Mouse (Mus musculus): ENCODE data around the gene Clcnka. TPM values are rescaled to one million over a fixed set of nuclear protein-coding genes. Genes with fewer than 3 reads are reported as not detected.
A peak's percentile ranks its signal among the peaks of the same experiment; 100 is the strongest.

Gene Clcnka
- polyA plus RNA-seq, 1 experiment from 2014 or later = 0.65 TPM

DNA sequence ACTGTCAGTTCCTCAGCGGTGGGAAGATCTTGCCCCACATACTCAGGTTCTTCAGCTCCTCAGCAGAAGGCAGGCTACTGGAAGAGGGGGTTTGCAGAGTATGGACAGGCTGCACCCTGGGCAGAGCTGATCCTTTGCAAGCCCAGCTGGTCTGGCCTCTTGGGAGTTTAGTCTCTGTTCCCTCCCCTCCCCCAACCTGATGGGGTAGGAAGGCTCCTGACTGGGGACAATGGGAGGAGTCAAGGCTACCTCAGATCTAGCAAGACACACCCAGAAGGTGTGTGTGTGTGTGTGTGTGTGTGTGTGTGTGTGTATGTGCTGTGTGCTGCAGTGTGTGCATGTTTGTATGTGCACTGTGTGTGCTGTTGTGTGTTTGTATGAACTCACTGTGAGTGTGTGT, 59.7 kb downstream of the Clcnka start:
- Histone ChIP-seq H3K27ac (replicated peaks) (no peak overlapping the region), H3K4me2 (no peak overlapping the region), H3K9me3 (no peaks in the 10 kb centered on the region), H3K27me3 (no peaks in the 10 kb centered on the region), H3K9ac (no peak overlapping the region), H3K36me3 (no peaks in the 10 kb centered on the region), H3K4me3 (no peak overlapping the region), H3K4me1 (replicated peaks) (peaks cover 26% of the 10 kb centered on the region)
- ATAC-seq (ENCODE audit: low FRiP score, low read depth) = no peak
- 10% methylated on average over 1 of the region's 1 CpGs for WGBS

DNA sequence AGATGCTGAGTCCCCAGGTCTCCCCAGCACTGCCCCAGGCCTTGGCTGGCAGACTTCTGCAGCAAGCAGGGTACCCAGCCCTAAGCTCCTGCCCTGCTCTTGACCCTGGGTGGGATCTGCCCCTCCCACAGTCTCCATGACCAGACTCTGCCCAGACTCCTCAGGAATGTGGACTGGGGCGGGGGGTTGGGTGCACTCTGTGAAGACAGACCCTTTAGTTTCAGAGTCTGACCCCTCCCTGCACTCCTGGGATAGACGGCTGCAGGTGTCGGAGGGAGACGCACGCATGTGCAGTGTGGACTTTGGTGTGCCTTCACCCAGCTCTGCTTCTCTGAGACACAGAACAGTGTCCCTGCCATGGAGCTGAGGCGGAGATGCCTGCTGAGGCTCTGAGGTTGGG, 60.5 kb downstream of the Clcnka start:
- 48% methylated on average over 6 of the region's 6 CpGs for WGBS
- Histone ChIP-seq H3K36me3 (no peaks in the 10 kb centered on the region), H3K4me1 (replicated peaks) (peaks cover 26% of the 10 kb centered on the region), H3K4me2 (no peak overlapping the region), H3K9me3 (no peaks in the 10 kb centered on the region), H3K27ac (replicated peaks) (no peak overlapping the region), H3K4me3 (no peak overlapping the region), H3K9ac (no peak overlapping the region), H3K27me3 (no peaks in the 10 kb centered on the region)
- ATAC-seq (ENCODE audit: low FRiP score, low read depth) = no peak

DNA sequence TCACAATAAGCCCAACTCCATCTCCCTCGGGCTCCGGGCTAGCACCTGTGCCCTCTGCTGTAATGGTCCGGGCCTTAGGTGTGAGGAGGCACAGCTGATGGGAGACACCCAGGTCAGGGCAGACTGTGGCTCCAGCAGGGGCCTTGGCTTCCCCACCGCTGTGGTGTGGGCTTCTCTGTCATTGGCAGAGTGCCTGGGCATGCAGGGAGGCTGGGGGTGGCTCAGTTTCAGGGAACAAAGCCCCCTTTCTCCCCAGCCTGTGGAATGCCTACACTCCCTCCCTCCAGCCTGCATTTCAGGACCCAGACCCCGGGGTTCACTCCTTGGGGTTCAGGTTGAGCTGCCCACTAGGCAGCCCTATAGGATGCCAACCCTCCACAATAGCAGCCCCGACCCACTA, 62.3 kb downstream of the Clcnka start:
- Histone ChIP-seq H3K36me3 (no peaks in the 10 kb centered on the region), H3K27ac (replicated peaks) (peak overlapping the region; percentile 59), H3K9ac (no peak overlapping the region), H3K4me3 (no peak overlapping the region), H3K4me2 (no peak overlapping the region), H3K27me3 (no peaks in the 10 kb centered on the region), H3K4me1 (replicated peaks) (peaks cover 26% of the 10 kb centered on the region), H3K9me3 (no peaks in the 10 kb centered on the region)
- WGBS = 43% methylated on average over 6 of the region's 6 CpGs
- ATAC-seq (ENCODE audit: low FRiP score, low read depth) = peak; percentile 20; the same call in 1 of the 2 replicates

DNA sequence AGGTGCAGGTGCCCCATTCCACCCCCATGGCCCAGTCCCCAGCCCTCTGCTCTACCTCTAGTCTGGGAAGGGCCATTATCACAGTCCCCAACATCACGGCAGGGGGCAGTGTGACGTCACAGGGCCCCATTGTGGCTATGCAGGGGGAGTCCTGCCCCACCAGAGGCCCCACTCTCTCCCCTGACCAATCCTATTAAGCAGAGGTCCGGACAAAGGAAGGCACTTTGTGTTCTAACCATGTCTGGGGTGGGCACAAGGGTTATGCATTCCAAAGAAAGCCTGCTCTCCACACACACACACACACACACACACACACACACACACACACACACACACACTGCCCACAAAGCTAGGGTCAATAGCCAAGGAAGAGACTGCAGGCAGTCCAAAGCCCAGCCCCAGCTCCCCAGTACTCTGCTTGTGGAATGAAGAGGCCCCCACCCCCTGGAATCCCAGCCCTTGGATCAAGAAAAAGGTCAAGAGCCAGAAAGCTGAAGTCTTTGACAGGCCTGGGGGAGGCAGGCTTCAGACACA, 63.2 kb downstream of the Clcnka start:
- Histone ChIP-seq H3K27ac (replicated peaks) (peak overlapping the region; percentile 59), H3K4me3 (no peak overlapping the region), H3K27me3 (no peaks in the 10 kb centered on the region), H3K9ac (no peak overlapping the region), H3K4me1 (replicated peaks) (peaks cover 26% of the 10 kb centered on the region), H3K9me3 (no peaks in the 10 kb centered on the region), H3K36me3 (no peaks in the 10 kb centered on the region), H3K4me2 (no peak overlapping the region)
- 0% methylated on average over 2 of the region's 3 CpGs for WGBS
- peak; percentile 81 for ATAC-seq (ENCODE audit: low FRiP score, low read depth)

DNA sequence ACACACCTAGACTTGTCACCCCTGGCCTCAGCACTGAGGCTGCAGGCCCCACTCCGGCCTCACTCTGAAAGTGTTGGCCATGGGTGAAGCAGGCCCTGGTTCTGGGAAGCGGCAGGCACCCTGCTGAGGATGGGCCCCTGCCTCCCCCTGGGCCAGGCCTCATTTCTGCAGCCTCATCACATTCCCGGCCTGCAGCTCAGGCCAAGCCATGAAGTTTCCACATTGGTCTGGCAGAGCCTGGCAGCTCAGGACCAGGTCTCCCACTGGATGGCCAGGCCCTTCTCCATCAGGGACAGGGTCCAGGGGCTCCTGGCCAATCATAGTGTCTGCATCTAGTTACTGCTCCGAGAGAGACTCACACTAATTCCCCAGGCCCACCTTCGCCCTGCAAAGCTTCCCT, 63.8 kb downstream of the Clcnka start:
- ATAC-seq (ENCODE audit: low FRiP score, low read depth) = no peak
- Histone ChIP-seq H3K27me3 (no peaks in the 10 kb centered on the region), H3K9me3 (no peaks in the 10 kb centered on the region), H3K36me3 (no peaks in the 10 kb centered on the region), H3K27ac (replicated peaks) (peak overlapping the region; percentile 35; the same call in 1 of the 2 replicates), H3K9ac (no peak overlapping the region), H3K4me2 (no peak overlapping the region), H3K4me3 (no peak overlapping the region), H3K4me1 (replicated peaks) (peaks cover 26% of the 10 kb centered on the region)
- WGBS = 45% methylated on average over 5 of the region's 5 CpGs

Small RNA genes lying within 50 kb of the gene (microRNA-seq; reads per million reads assigned to microRNA genes)
- not detected for gene Gm25690

Other genes starting within 250 kb of the Clcnka start
- 7.8 and 10.9 TPM in 2 replicates for gene Rsg1, start 184.8 kb downstream of the Clcnka start, polyA plus RNA-seq (2015; fragmentation: Nextera tagmentation; extraction: Ambion mirVana)
- gene Arhgef19, start 159.2 kb downstream of the Clcnka start, polyA plus RNA-seq (2015; fragmentation: Nextera tagmentation; extraction: Ambion mirVana) = 1.5 and 1.7 TPM in 2 replicates
- 1.4 and 1.5 TPM in 2 replicates for gene Epha2, start 97.5 kb downstream of the Clcnka start, polyA plus RNA-seq (2015; fragmentation: Nextera tagmentation; extraction: Ambion mirVana)
- gene Fam131c, start 30.5 kb downstream of the Clcnka start, polyA plus RNA-seq (2015; fragmentation: Nextera tagmentation; extraction: Ambion mirVana) = 42.1 and 42.5 TPM in 2 replicates
- not detected in 2 replicates for gene Clcnkb, start 17.3 kb upstream of the Clcnka start, polyA plus RNA-seq (2015; fragmentation: Nextera tagmentation; extraction: Ambion mirVana)
- not detected in 2 replicates for gene Hspb7, start 22.1 kb upstream of the Clcnka start, polyA plus RNA-seq (2015; fragmentation: Nextera tagmentation; extraction: Ambion mirVana)
- 0.39 TPM in 1 of 2 replicates, not detected in the other for gene Srarp, start 37.4 kb upstream of the Clcnka start, polyA plus RNA-seq (2015; fragmentation: Nextera tagmentation; extraction: Ambion mirVana)
- 39.7 and 42.7 TPM in 2 replicates for gene Zbtb17, start 45.9 kb upstream of the Clcnka start, polyA plus RNA-seq (2015; fragmentation: Nextera tagmentation; extraction: Ambion mirVana)
- gene Spen, start 139.9 kb upstream of the Clcnka start, polyA plus RNA-seq (2015; fragmentation: Nextera tagmentation; extraction: Ambion mirVana) = 15.3 and 17.1 TPM in 2 replicates
- 37.7 and 49.9 TPM in 2 replicates for gene Fblim1, start 207.4 kb upstream of the Clcnka start, polyA plus RNA-seq (2015; fragmentation: Nextera tagmentation; extraction: Ambion mirVana)
- 0.36 and 0.58 TPM in 2 replicates for gene Tmem82, start 219.9 kb upstream of the Clcnka start, polyA plus RNA-seq (2015; fragmentation: Nextera tagmentation; extraction: Ambion mirVana)
- 0.19 and 0.28 TPM in 2 replicates for gene Slc25a34, start 225.1 kb upstream of the Clcnka start, polyA plus RNA-seq (2015; fragmentation: Nextera tagmentation; extraction: Ambion mirVana)

All from hindbrain, embryonic 15.5 days (tissue).